In the genomic region with DNA sequence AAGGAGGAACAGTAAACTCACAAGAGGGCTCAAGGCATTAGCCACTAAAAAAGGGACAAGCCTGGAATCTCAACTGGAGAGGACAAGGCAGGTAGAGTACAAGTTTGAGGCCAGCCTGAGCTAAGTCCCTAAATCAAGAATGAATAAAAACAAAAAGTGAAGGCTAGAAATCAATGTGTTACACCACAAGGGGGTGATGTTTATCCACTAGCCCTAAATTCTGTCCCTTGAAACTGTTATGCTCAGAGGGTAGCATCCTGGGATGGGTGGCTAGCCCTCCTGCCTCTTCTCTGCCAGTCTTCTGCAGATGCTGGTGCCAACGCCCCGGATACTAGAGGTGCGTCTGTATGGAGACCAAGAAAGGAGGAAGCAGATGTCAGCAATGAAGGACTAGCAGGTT, we compare ENCODE assay signal across 14 mouse cellular contexts. TPM values are rescaled to one million over a fixed set of nuclear protein-coding genes. Genes with fewer than 3 reads are reported as not detected.
A peak's percentile ranks its signal among the peaks of the same experiment; 100 is the strongest.
DNase-seq lines count a peak whose midpoint lies in the region; ATAC-seq and TF ChIP-seq lines count a peak whose summit lies in the region.
"Had no signal": no experiment of that assay in that cellular context is flagged by ENCODE, and none has a peak within 500 bp of the region (broad histone marks: within the 10 kb centered on the region; RNA-seq: fewer than 3 reads in every experiment).

No protein-coding gene starts in this region.

- no peaks in the 10 kb centered on the region for H3K27me3 ChIP-seq in lung, embryonic 14.5 days (ENCODE audit: insufficient read depth, low read length)
- H3K27me3 ChIP-seq: forebrain, embryonic 12.5 days; heart, embryonic 12.5 days; hindbrain, embryonic 15.5 days; neural tube, embryonic 13.5 days had no signal

- TF ChIP-seq CTCF in gastrocnemius, adult 2 months (IDR thresholded peaks at IDR 0.05) = peak; percentile 25; the same call in 1 of the 2 replicates
- TF ChIP-seq CTCF in lung, embryonic 14.5 days (IDR thresholded peaks at IDR 0.05; ENCODE audit: low read depth) = peak; percentile 39
- no peak for TF ChIP-seq CTCF in lung, adult 2 months (IDR thresholded peaks at IDR 0.05; ENCODE audit: insufficient read depth, low read length)

- H3K27ac ChIP-seq in gastrocnemius, adult 2 months = no peak overlapping the region
- no peak overlapping the region for H3K27ac ChIP-seq in lung, embryonic 14.5 days (ENCODE audit: low read depth)
- H3K27ac ChIP-seq: forebrain, embryonic 12.5 days; hindbrain, embryonic 15.5 days; neural tube, embryonic 13.5 days had no signal

- intact Hi-C loops in gastrocnemius, adult 2 months (cut with DNase I) = loop anchor here (1.0 to 5.0 kb wide), 3 partner anchors 47 to 192 kb away; no protein-coding TSS in a partner anchor
- intact Hi-C loops in gastrocnemius, postnatal 36 days (cut with DNase I) = loop anchor here (2.0 to 5.0 kb wide), 2 partner anchors 46 to 97 kb away; no protein-coding TSS in a partner anchor

- H3K4me3 ChIP-seq in gastrocnemius, adult 2 months = no peak overlapping the region
- H3K4me3 ChIP-seq in lung, embryonic 14.5 days (ENCODE audit: low read depth, low read length) = no peak overlapping the region
- no peak overlapping the region for H3K4me3 ChIP-seq in lung, adult 2 months (replicated peaks; ENCODE audit: extremely low read depth, low read depth, low read length)
- H3K4me3 ChIP-seq: forebrain, embryonic 12.5 days; heart, embryonic 12.5 days; hindbrain, embryonic 15.5 days; neural tube, embryonic 13.5 days had no signal

- no peak overlapping the region for H3K4me2 ChIP-seq in lung, embryonic 14.5 days
- H3K4me2 ChIP-seq: forebrain, embryonic 12.5 days; heart, embryonic 12.5 days; hindbrain, embryonic 15.5 days; neural tube, embryonic 13.5 days had no signal

- WGBS in lung, embryonic 14.5 days = 75% methylated on average over 3 of the region's 3 CpGs
- WGBS in lung, adult 2 months = 83% methylated on average over 3 of the region's 3 CpGs

- DNase-seq in gastrocnemius, adult 2 months = no peak
- DNase-seq in gastrocnemius, postnatal 4 days (ENCODE audit: low spot score in 2 of 2) = no peak
- peak; percentile 23 for DNase-seq in lung, embryonic 14.5 days
- DNase-seq in lung, adult 2 months = no peak
- peak; percentile 46 for DNase-seq in ES-CJ7 (ENCODE audit: low read depth, low spot score)
- no peak for DNase-seq in right cerebral cortex, adult 18-20 months
- DNase-seq in gastrocnemius, postnatal 36 days = no peak
- DNase-seq: cerebellum, adult 11 months; kidney, postnatal 4 days had no signal

- ATAC-seq in lung, embryonic 14.5 days (ENCODE audit: insufficient read depth) = no peak
- ATAC-seq in megakaryocyte progenitor cell, adult 5-6 weeks (replicated peaks; ENCODE audit: poor library complexity) = peak; percentile 29; the same call in 1 of the 2 replicates

- H3K36me3 ChIP-seq in lung, embryonic 14.5 days (ENCODE audit: insufficient read depth) = peaks cover 23% of the 10 kb centered on the region; the same call in 1 of the 2 replicates

- no peaks in the 10 kb centered on the region for H3K4me1 ChIP-seq in lung, embryonic 14.5 days (ENCODE audit: insufficient read depth)
- H3K4me1 ChIP-seq in lung, adult 2 months (ENCODE audit: control insufficient read depth, insufficient read depth, low read length) = no peaks in the 10 kb centered on the region; the same call in 1 of the 2 replicates

- TF ChIP-seq POLR2A in lung, adult 2 months (IDR thresholded peaks at IDR 0.05; ENCODE audit: borderline replicate concordance, extremely low read depth, low read depth, low read length) = no peak

- H3K9me3 ChIP-seq in lung, embryonic 14.5 days (ENCODE audit: low read depth, low read length) = no peaks in the 10 kb centered on the region
- H3K9me3 ChIP-seq: forebrain, embryonic 12.5 days; heart, embryonic 12.5 days; hindbrain, embryonic 15.5 days; neural tube, embryonic 13.5 days had no signal

- H3K9ac ChIP-seq in lung, embryonic 14.5 days = no peak overlapping the region
- H3K9ac ChIP-seq: forebrain, embryonic 12.5 days; heart, embryonic 12.5 days; hindbrain, embryonic 15.5 days; neural tube, embryonic 13.5 days had no signal

RNA-seq across cellular contexts. Expression of a gene that starts 4.6 kb away (rescaled TPM):
- 10 to 100 TPM; 18.2 to 18.3 TPM for total RNA-seq in gastrocnemius, adult 2 months (2021)
- total RNA-seq in gastrocnemius, postnatal 4 days (2021) = 10 to 100 TPM; 24.2 to 31.2 TPM
- 53.7 and 63.7 TPM in 2 replicates for polyA plus RNA-seq in lung, embryonic 14.5 days (2014; fragmentation: Nextera tagmentation; extraction: Ambion mirVana)
- polyA plus RNA-seq in lung, adult 2 months (2012; rRNA removed) = 7.5 and 13.2 TPM in 2 replicates
- 41.2 and 56.2 TPM in 2 replicates for total RNA-seq in megakaryocyte progenitor cell, adult 5-6 weeks (2015)
- 25.7 and 51.2 TPM in 2 replicates for total RNA-seq in megakaryocyte progenitor cell, adult 5-6 weeks (2017)
- 10 to 100 TPM; 12.5 to 14.5 TPM for total RNA-seq in gastrocnemius, postnatal 36 days (2021)

RNA-seq across cellular contexts. Expression of a gene that starts 11.0 kb away (rescaled TPM):
- 100 to 1,000 TPM; 303 to 336 TPM for total RNA-seq in gastrocnemius, adult 2 months (2021)
- total RNA-seq in gastrocnemius, postnatal 4 days (2021) = 100 to 1,000 TPM; 197 to 219 TPM
- polyA plus RNA-seq in lung, embryonic 14.5 days (2014; fragmentation: Nextera tagmentation; extraction: Ambion mirVana) = 312 and 328 TPM in 2 replicates
- 37.7 and 69.0 TPM in 2 replicates for polyA plus RNA-seq in lung, adult 2 months (2012; rRNA removed)
- 132 and 147 TPM in 2 replicates for total RNA-seq in megakaryocyte progenitor cell, adult 5-6 weeks (2015)
- 382 and 387 TPM in 2 replicates for total RNA-seq in megakaryocyte progenitor cell, adult 5-6 weeks (2017)
- total RNA-seq in gastrocnemius, postnatal 36 days (2021) = 100 to 1,000 TPM; 289 to 304 TPM

RNA-seq across cellular contexts. Expression of a gene that starts 21.7 kb away (rescaled TPM):
- 1 to 10 TPM; 2.7 to 9.3 TPM for total RNA-seq in gastrocnemius, adult 2 months (2021)
- total RNA-seq in gastrocnemius, postnatal 4 days (2021) = 1 to 10 TPM; 1.0 to 1.6 TPM
- polyA plus RNA-seq in lung, embryonic 14.5 days (2014; fragmentation: Nextera tagmentation; extraction: Ambion mirVana) = 5.3 and 6.4 TPM in 2 replicates
- polyA plus RNA-seq in lung, adult 2 months (2012; rRNA removed) = 26.1 and 29.3 TPM in 2 replicates
- 0.56 and 1.3 TPM in 2 replicates for total RNA-seq in megakaryocyte progenitor cell, adult 5-6 weeks (2015)
- 2.8 and 3.3 TPM in 2 replicates for total RNA-seq in megakaryocyte progenitor cell, adult 5-6 weeks (2017)
- total RNA-seq in gastrocnemius, postnatal 36 days (2021) = 1 to 10 TPM; 4.4 to 7.9 TPM

RNA-seq across cellular contexts. Expression of a gene that starts 31.5 kb away (rescaled TPM):
- 1 to 10 TPM; 1.4 to 2.1 TPM for total RNA-seq in gastrocnemius, adult 2 months (2021)
- total RNA-seq in gastrocnemius, postnatal 4 days (2021) = 10 to 100 TPM; 14.4 to 26.0 TPM
- polyA plus RNA-seq in lung, embryonic 14.5 days (2014; fragmentation: Nextera tagmentation; extraction: Ambion mirVana) = 51.4 and 55.4 TPM in 2 replicates
- 81.5 and 113 TPM in 2 replicates for polyA plus RNA-seq in lung, adult 2 months (2012; rRNA removed)
- total RNA-seq in megakaryocyte progenitor cell, adult 5-6 weeks (2015) = 55.1 and 62.0 TPM in 2 replicates
- total RNA-seq in megakaryocyte progenitor cell, adult 5-6 weeks (2017) = 63.3 and 68.9 TPM in 2 replicates
- 1 to 10 TPM; 1.8 to 4.0 TPM for total RNA-seq in gastrocnemius, postnatal 36 days (2021)

RNA-seq across cellular contexts. Expression of a gene that starts 33.4 kb away (rescaled TPM):
- 10 to 100 TPM; 41.0 to 50.3 TPM for total RNA-seq in gastrocnemius, adult 2 months (2021)
- 10 to 100 TPM; 91.3 to 95.8 TPM for total RNA-seq in gastrocnemius, postnatal 4 days (2021)
- 44.5 and 47.9 TPM in 2 replicates for polyA plus RNA-seq in lung, embryonic 14.5 days (2014; fragmentation: Nextera tagmentation; extraction: Ambion mirVana)
- 159 and 160 TPM in 2 replicates for polyA plus RNA-seq in lung, adult 2 months (2012; rRNA removed)
- total RNA-seq in megakaryocyte progenitor cell, adult 5-6 weeks (2015) = 30.6 and 30.8 TPM in 2 replicates
- 34.9 and 35.1 TPM in 2 replicates for total RNA-seq in megakaryocyte progenitor cell, adult 5-6 weeks (2017)
- total RNA-seq in gastrocnemius, postnatal 36 days (2021) = 10 to 100 TPM; 41.7 to 48.0 TPM

Comparison
In these comparisons a context has a peak if more than half of its experiments do, and no peak if none do; other contexts are left out.
1. DNase-seq: peak in lung, embryonic 14.5 days (single experiment) and ES-CJ7 (single experiment); none in gastrocnemius, adult 2 months (single experiment), gastrocnemius, postnatal 4 days (0 of 2), lung, adult 2 months (single experiment), right cerebral cortex, adult 18-20 months (single experiment) and gastrocnemius, postnatal 36 days (0 of 2).